Mouse (Mus musculus) G1E (cell line): ENCODE measurements around the gene Plpp3. TPM values are rescaled to one million over a fixed set of nuclear protein-coding genes. Genes with fewer than 3 reads are reported as not detected.
"Not testable (repeated sequence)": the region's sequence is repeated elsewhere in the genome, so short reads cannot be mapped to it uniquely, and the experiment has no call there.

Source experiments
- ATAC-seq: 2 replicates; pipeline ENCODE4 v1.8.0; 2016; ENCODE audit warnings: mild to moderate bottlenecking; ENCODE audit not compliant: insufficient number of reproducible peaks, poor library complexity, low FRiP score, severe bottlenecking; ENCODE audit errors: extremely low read depth
- DNase-seq: peaks from one replicate; pipeline ENCODE4 v3.0.0; 2012; ENCODE audit warnings: low spot score
- H3K27me3 ChIP-seq: 2 replicates; pipeline ENCODE4 v1.6.1; 2012; ENCODE audit warnings: mild to moderate bottlenecking, low read length, inconsistent platforms; ENCODE audit not compliant: insufficient read depth
- H3K36me3 ChIP-seq: replicated peaks from 2 replicates; pipeline ENCODE3; 2012; ENCODE audit warnings: mild to moderate bottlenecking, inconsistent platforms
- H3K4me1 ChIP-seq: 2 replicates; pipeline ENCODE4 v1.6.1; 2012; ENCODE audit warnings: low read depth, low read length, inconsistent platforms, mixed read lengths; ENCODE audit not compliant: insufficient read depth
- H3K4me3 ChIP-seq: 2 replicates; pipeline ENCODE4 v1.5.1; 2012; ENCODE audit warnings: low read depth, mild to moderate bottlenecking, inconsistent platforms, low read length, moderate library complexity, mixed read lengths
- H3K9me3 ChIP-seq: replicated peaks from 2 replicates; pipeline ENCODE4 v1.6.1; 2012; ENCODE audit warnings: inconsistent platforms
- CTCF ChIP-seq: IDR thresholded peaks from 2 replicates; pipeline ENCODE4 v1.5.1; 2012; ENCODE audit warnings: low read depth, low read length, inconsistent platforms, mixed read lengths
- GATA1 ChIP-seq: IDR thresholded peaks from 2 replicates; pipeline ENCODE4 v1.6.1; 2012; ENCODE audit warnings: borderline replicate concordance, low read length, inconsistent platforms, mixed read lengths
- GATA2 ChIP-seq: IDR thresholded peaks from 2 replicates; pipeline ENCODE4 v1.6.1; 2012; ENCODE audit warnings: low read depth, low read length, inconsistent platforms, borderline replicate concordance
- POLR2AphosphoS5 ChIP-seq: IDR thresholded peaks from 2 replicates; pipeline ENCODE4 v1.6.1; 2012; ENCODE audit warnings: low read depth, low read length, inconsistent platforms; ENCODE audit not compliant: insufficient replicate concordance
- TAL1 ChIP-seq: conservative IDR thresholded peaks from 2 replicates; pipeline ENCODE4 v1.6.1; 2012; ENCODE audit warnings: low read depth, low read length, inconsistent platforms, mixed read lengths
- polyA plus RNA-seq: library from polyadenylated mRNA; stranded (reverse); fragments of >175 nt; gene quantifications from 2 replicates; pipeline ENCODE4 v1.2.3, GENCODE M21; 2012
- total RNA-seq, 2 experiments: library from RNA; stranded (forward) in 1 of 2; stranded (reverse) in 1 of 2; fragments of 200-1000 nt in 1 of 2; fragments of >200 nt in 1 of 2; fragmentation: Nextera tagmentation in 1 of 2; gene quantifications; 2 replicates each; pipeline ENCODE4 v1.2.3; 2014 to 2017

Plpp3 gene
- total and polyA plus RNA-seq, 3 experiments, result not detected

DNA sequence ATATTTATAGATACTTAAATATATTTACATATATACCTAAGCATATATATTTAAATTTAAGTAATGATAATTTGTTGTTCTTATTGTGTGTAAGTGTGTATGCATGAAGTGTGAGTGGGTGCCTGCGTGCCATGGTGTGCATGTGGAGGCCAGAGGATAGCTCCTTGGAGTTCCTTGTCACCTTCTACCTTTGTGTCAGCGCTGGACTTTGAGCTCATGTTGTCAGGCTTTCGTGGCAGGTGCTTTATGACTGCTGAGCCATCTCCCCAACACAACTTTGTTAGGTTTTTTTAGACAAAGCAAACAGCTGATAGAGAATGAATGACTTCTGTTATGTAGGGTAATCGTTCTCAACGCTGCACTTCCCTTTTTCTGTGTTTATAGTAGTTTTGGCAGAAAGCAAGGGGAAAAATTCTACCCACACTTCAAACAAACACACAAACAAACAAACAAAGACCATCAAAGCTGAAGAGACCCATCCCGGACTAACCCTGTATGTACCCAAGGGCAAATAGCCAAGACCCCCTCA is 111.1 kb downstream of the Plpp3 start:
- no peak for DNase-seq
- Histone ChIP-seq H3K4me1 (no peaks in the 10 kb centered on the region), H3K27me3 (no peaks in the 10 kb centered on the region), H3K36me3 (no peaks in the 10 kb centered on the region), H3K9me3 (peaks cover 60% of the 10 kb centered on the region), H3K4me3 (no peak overlapping the region)
- ATAC-seq, result no peak
- TF ChIP-seq TAL1 (no peak), CTCF (no peak), POLR2AphosphoS5 (no peak), GATA2 (no peak), GATA1 (no peak)

DNA sequence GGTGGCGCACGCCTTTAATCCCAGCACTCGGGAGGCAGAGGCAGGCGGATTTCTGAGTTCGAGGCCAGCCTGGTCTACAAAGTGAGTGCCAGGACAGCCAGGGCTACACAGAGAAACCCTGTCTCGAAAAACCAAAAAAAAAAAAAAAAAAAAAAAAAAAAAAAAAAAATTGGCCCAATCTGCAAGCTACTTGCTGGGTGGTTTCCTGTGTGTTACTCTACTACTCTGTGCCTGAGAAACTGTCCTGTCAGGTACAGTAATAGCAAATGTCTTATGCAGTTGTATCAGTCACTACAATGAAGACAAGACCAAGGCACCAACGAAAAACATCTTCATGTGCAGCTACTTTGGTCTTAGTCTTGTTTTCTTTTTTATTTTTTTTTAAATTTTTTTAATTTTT is 112.3 kb downstream of the Plpp3 start:
- H3K4me3 ChIP-seq, H3K27me3 ChIP-seq, H3K36me3 ChIP-seq, H3K4me1 ChIP-seq, DNase-seq, ATAC-seq: not testable (repeated sequence)
- peaks cover 60% of the 10 kb centered on the region for H3K9me3 ChIP-seq

DNA sequence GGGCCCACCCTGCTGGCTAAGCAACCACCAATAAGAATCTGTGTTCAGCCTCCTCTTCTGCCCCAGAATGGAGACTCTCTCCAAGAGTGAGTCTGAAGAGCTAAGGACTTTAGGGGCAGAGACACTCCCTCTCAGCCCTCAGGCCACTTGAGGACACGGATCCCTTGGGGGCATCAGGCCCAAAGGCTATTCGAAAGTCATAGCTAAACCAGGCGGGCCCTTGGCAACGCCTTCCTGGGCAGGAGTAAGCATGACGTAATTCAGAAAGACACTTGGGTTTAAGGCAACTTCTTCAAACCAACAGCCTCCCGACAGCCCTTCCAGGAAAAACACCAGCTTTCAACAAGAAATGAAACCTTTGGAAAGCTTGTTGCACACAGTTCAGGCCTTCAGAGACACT is 114.0 kb downstream of the Plpp3 start:
- TF ChIP-seq GATA2 (no peak), GATA1 (no peak), CTCF (no peak)
- Histone ChIP-seq H3K4me3 (no peak overlapping the region), H3K4me1 (no peaks in the 10 kb centered on the region), H3K9me3 (peaks cover 63% of the 10 kb centered on the region), H3K36me3 (no peaks in the 10 kb centered on the region), H3K27me3 (no peaks in the 10 kb centered on the region)
- DNase-seq (no peak), ATAC-seq (no peak)

DNA sequence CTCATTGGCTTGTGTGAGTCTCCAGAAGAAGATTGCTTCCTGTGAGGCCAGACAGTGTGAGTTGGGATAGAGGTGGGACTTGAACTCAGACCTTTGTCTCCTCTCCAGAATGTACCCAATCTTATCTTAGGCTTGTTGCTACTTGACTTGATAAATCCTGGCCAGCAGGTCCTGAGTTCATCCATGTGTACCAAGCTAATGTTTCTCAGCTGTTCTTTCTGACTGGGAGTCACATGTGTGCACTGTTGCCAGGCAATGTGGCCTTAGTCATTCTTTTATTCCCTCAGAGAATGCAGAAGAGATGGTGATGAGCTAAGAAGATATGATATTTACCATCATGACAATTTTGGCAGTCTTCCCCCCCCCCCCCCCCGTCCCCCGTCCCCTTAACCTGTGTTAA is 115.9 kb downstream of the Plpp3 start:
- ATAC-seq (no peak), DNase-seq (no peak)
- H3K9me3 ChIP-seq, result peaks cover 69% of the 10 kb centered on the region
- H3K36me3 ChIP-seq, result no peaks in the 10 kb centered on the region
- TF ChIP-seq POLR2AphosphoS5 (no peak), TAL1 (no peak), CTCF (no peak), GATA2 (no peak), GATA1 (no peak)
- H3K4me3 ChIP-seq, result no peak overlapping the region
- H3K27me3 ChIP-seq, result no peaks in the 10 kb centered on the region
- no peaks in the 10 kb centered on the region for H3K4me1 ChIP-seq

DNA sequence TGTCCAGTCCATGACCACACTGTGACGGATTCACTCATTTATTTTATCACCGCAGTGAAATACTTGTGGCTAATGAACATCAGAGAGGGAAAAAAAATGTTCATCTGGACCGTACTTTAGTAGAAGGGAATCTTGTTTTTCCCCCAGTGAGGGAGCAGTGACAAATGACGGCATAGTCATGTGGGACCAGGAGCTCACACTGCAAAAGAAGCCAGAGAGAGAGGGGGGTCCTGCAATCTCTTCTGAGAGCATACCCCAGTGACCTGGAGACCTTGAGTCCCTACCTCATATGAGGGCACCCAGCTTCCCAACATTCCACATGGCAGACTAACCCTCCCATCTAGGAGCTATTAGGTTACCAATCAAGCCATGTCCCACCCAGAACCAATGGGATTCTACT is 116.3 kb downstream of the Plpp3 start:
- no peak for DNase-seq
- Histone ChIP-seq H3K4me3 (no peak overlapping the region), H3K36me3 (no peaks in the 10 kb centered on the region), H3K9me3 (peaks cover 72% of the 10 kb centered on the region), H3K27me3 (no peaks in the 10 kb centered on the region), H3K4me1 (no peaks in the 10 kb centered on the region)
- no peak for ATAC-seq
- no peak for TF ChIP-seq CTCF
- TF ChIP-seq GATA2, result no peak
- TF ChIP-seq POLR2AphosphoS5, result no peak
- TF ChIP-seq GATA1, result no peak
- TF ChIP-seq TAL1, result no peak

DNA sequence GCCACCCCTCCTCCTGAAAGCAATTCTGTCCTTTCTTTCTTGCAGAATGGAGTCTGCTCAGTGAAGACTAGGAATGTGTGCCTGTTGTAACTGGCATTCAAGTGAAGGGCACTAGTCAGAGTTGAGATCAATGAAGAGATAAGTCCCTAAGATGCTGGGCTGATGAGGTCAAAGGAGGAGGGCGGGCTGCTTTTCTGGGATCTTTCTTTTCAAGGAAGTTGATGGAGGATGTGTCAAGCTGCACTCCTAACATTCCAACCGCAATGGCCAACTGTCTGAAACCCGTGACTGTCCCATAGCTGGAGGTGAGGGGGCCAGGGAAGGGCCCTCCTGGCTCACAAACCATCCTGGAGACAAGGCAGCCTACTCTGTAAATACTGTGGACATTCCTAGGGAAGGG is 118.5 kb downstream of the Plpp3 start:
- Histone ChIP-seq H3K9me3 (peaks cover 76% of the 10 kb centered on the region), H3K36me3 (no peaks in the 10 kb centered on the region), H3K4me1 (no peaks in the 10 kb centered on the region), H3K27me3 (no peaks in the 10 kb centered on the region), H3K4me3 (no peak overlapping the region)
- DNase-seq (no peak), ATAC-seq (no peak)
- TF ChIP-seq GATA2, result no peak
- TF ChIP-seq GATA1, result no peak
- TF ChIP-seq POLR2AphosphoS5, result no peak
- TF ChIP-seq TAL1, result no peak
- TF ChIP-seq CTCF, result no peak

DNA sequence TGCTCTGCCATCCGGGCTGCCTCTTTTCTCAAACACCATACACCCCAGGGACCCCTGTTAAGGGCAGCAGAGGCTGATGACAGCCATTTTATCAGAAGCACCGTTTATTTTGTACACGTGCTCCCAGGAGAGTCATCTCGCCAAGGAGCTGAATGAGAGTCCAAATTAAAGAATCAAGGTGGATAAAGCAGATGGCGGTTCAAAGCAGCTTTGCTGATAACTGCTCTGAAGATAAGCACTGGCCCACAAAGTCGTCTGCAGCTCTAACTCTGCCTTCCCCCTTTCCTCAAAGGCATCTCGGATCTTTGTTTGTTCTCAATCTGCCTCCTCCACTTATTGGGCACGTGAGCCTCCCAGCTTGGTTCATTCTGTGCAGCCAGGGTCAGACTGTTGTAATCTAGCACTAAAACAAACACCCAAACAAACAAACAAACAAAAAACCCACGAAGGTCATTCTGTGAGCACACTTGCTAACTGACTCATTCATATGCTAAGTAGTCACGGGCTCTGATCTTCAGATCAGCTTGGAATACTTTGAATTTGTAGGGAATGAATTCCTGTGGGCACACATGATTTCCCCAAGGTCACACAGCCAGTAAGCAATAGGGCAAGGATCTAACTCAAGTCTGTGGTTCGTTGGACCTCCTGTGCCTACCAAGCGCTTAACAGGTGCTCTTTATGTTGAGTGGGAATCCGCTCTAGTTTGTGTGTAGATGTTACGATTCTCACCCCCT is 119.1 kb downstream of the Plpp3 start:
- TF ChIP-seq POLR2AphosphoS5, result no peak
- no peak for TF ChIP-seq GATA2
- TF ChIP-seq CTCF, result no peak
- TF ChIP-seq GATA1, result no peak
- TF ChIP-seq TAL1, result no peak
- no peaks in the 10 kb centered on the region for H3K4me1 ChIP-seq
- no peak for ATAC-seq
- H3K36me3 ChIP-seq, result no peaks in the 10 kb centered on the region
- H3K27me3 ChIP-seq, result no peaks in the 10 kb centered on the region
- no peak overlapping the region for H3K4me3 ChIP-seq
- DNase-seq, result no peak
- H3K9me3 ChIP-seq, result peaks cover 77% of the 10 kb centered on the region
